Comparison of ENCODE assay signal across 8 mouse cellular contexts in the genomic region with DNA sequence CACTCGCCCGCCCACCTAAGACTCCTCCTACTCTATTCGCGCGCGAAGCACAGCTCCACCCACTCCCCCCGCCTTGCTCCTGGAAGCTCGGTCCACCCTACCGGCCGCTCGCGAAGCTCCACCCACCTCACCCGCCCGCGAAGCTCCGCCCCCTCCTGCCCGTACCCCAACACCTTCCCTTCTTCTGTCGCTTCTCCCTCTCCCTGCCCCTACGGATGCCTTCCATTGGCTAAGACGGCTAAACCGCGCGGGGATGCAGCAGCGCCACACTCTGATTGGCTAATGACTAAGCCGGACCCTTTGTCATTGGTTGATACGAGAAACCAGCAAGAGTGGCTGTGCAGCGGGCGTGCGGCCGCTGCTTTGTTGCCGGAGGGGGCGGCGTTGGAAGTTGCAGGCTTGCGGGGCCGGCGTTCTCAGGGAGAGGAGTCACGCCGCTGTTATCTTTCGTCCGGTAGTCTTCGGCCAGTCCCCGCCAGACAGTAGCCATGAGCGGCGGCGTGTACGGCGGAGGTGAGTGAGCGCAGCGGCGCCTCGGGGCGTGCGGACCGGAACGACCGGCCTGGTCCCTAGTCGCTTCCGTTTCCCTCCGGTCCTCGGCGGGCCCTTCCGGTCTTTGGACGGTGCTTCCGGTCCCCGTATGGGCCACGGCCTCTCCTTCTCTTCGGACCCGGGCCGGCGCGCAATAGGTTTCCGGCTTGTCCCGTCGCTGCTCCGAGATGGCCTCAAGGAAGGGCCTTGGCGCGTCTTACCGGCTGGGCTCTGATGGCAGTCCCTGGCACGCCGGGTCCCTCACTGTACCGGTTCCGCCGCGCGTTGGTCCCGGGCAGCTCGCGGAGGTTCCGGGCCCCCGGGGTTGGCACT. TPM values are rescaled to one million over a fixed set of nuclear protein-coding genes. Genes with fewer than 3 reads are reported as not detected.
DNase-seq lines count a peak whose midpoint lies in the region; ATAC-seq and TF ChIP-seq lines count a peak whose summit lies in the region.

No protein-coding gene starts in this region.

- H3K27me3 ChIP-seq in forebrain, embryonic 10.5 days (ENCODE audit: poor library complexity, severe bottlenecking), result no peaks in the 10 kb centered on the region
- no peaks in the 10 kb centered on the region for H3K27me3 ChIP-seq in heart, embryonic 15.5 days
- H3K27me3 ChIP-seq in liver, embryonic 14.5 days (ENCODE audit: control insufficient read depth, insufficient read depth, low read length), result no peaks in the 10 kb centered on the region
- no peaks in the 10 kb centered on the region for H3K27me3 ChIP-seq in neural tube, embryonic 11.5 days (ENCODE audit: control insufficient read depth, insufficient read depth, low read length)
- H3K27me3 ChIP-seq in stomach, postnatal 0 days (ENCODE audit: control insufficient read depth, insufficient read depth, low read length), result no peaks in the 10 kb centered on the region

- WGBS in forebrain, embryonic 10.5 days, result under 1% methylated on average over 90 of the region's 90 CpGs
- WGBS in heart, embryonic 15.5 days, result under 1% methylated on average over 90 of the region's 90 CpGs
- under 1% methylated on average over 90 of the region's 90 CpGs for WGBS in liver, embryonic 14.5 days (ENCODE audit: insufficient replicate concordance)
- WGBS in neural tube, embryonic 11.5 days, result under 1% methylated on average over 87 of the region's 90 CpGs
- WGBS in stomach, postnatal 0 days, result under 1% methylated on average over 90 of the region's 90 CpGs

- peak overlapping the region; percentile 69 for H3K4me2 ChIP-seq in heart, embryonic 15.5 days
- H3K4me2 ChIP-seq in liver, embryonic 14.5 days (ENCODE audit: low read depth), result peak overlapping the region; percentile 77
- H3K4me2 ChIP-seq in neural tube, embryonic 11.5 days (ENCODE audit: low read depth), result peak overlapping the region; percentile 72
- H3K4me2 ChIP-seq in stomach, postnatal 0 days (replicated peaks; ENCODE audit: low read depth), result peak overlapping the region; percentile 65

- peak; percentile 96 to 99 for DNase-seq in CD8-positive naive resting alpha-beta T cell, adult 2 months (ENCODE audit: low read depth in 2 of 2, low spot score in 2 of 2)
- peak; percentile 95 for DNase-seq in c-Kit-positive CD71-negative TER-119-negative erythroid progenitor cells, embryonic 14.5 days (ENCODE audit: low read depth)
- DNase-seq in forebrain, embryonic 10.5 days (ENCODE audit: extremely low spot score, low spot score), result peak; percentile 99
- DNase-seq in kidney, postnatal 25 days, result peak; percentile 99
- peak; percentile 98 to 99 (median 99) for DNase-seq in liver, embryonic 14.5 days (ENCODE audit: low read depth in 3 of 3, low spot score in 3 of 3)
- DNase-seq in neural tube, embryonic 11.5 days (ENCODE audit: low spot score), result peak; percentile 98
- peak; percentile 100 for DNase-seq in stomach, postnatal 0 days (ENCODE audit: low spot score)

- no peaks in the 10 kb centered on the region for H3K9me3 ChIP-seq in forebrain, embryonic 10.5 days
- no peaks in the 10 kb centered on the region for H3K9me3 ChIP-seq in heart, embryonic 15.5 days (replicated peaks)
- H3K9me3 ChIP-seq in liver, embryonic 14.5 days (ENCODE audit: control insufficient read depth, low read length), result no peaks in the 10 kb centered on the region
- no peaks in the 10 kb centered on the region for H3K9me3 ChIP-seq in neural tube, embryonic 11.5 days (ENCODE audit: control insufficient read depth, low read length)
- H3K9me3 ChIP-seq in stomach, postnatal 0 days (ENCODE audit: control insufficient read depth, low read length), result no peaks in the 10 kb centered on the region

- peaks cover 19% of the 10 kb centered on the region for H3K4me1 ChIP-seq in forebrain, embryonic 10.5 days
- H3K4me1 ChIP-seq in heart, embryonic 15.5 days (replicated peaks), result peaks cover 11% of the 10 kb centered on the region
- peaks cover 6 to 8% of the 10 kb centered on the region in 2 experiments for H3K4me1 ChIP-seq in liver, embryonic 14.5 days (replicated peaks; ENCODE audit: control insufficient read depth in 2 of 2, insufficient read depth in 2 of 2, low read length in 1 of 2)
- peaks cover 7% of the 10 kb centered on the region; the same call in 1 of the 2 replicates for H3K4me1 ChIP-seq in neural tube, embryonic 11.5 days (ENCODE audit: control insufficient read depth, insufficient read depth, low read length)
- H3K4me1 ChIP-seq in stomach, postnatal 0 days (replicated peaks; ENCODE audit: control insufficient read depth, insufficient read depth), result no peaks in the 10 kb centered on the region

- peak overlapping the region; percentile 98 for H3K4me3 ChIP-seq in forebrain, embryonic 10.5 days
- H3K4me3 ChIP-seq in heart, embryonic 15.5 days, result peak overlapping the region; percentile 86
- peak overlapping the region; percentile 71 to 82 for H3K4me3 ChIP-seq in liver, embryonic 14.5 days (ENCODE audit: insufficient read depth in 1 of 2, low read depth in 2 of 2, low read length in 2 of 2)
- peak overlapping the region; percentile 98 for H3K4me3 ChIP-seq in neural tube, embryonic 11.5 days (ENCODE audit: low read depth, low read length)
- peak overlapping the region; percentile 92 for H3K4me3 ChIP-seq in stomach, postnatal 0 days (ENCODE audit: low read depth, low read length)

- peak; percentile 100 for ATAC-seq in heart, embryonic 15.5 days (replicated peaks; ENCODE audit: insufficient number of reproducible peaks, insufficient read depth, low FRiP score, low read depth)
- peak; percentile 99 for ATAC-seq in liver, embryonic 14.5 days (ENCODE audit: insufficient read depth)
- peak; percentile 100 for ATAC-seq in neural tube, embryonic 11.5 days (ENCODE audit: insufficient read depth, low FRiP score, low TSS enrichment)
- peak; percentile 100 for ATAC-seq in stomach, postnatal 0 days (ENCODE audit: low FRiP score, low TSS enrichment)

- no peak; the same call in 1 of the 2 replicates for TF ChIP-seq EP300 in liver, embryonic 14.5 days (IDR thresholded peaks at IDR 0.05; ENCODE audit: low read depth)
- no peak for TF ChIP-seq EP300 in stomach, postnatal 0 days (optimal IDR thresholded peaks at IDR 0.05)

- peak overlapping the region; percentile 85 for H3K9ac ChIP-seq in heart, embryonic 15.5 days
- peak overlapping the region; percentile 78 for H3K9ac ChIP-seq in liver, embryonic 14.5 days (replicated peaks)
- peak overlapping the region; percentile 94 for H3K9ac ChIP-seq in neural tube, embryonic 11.5 days (ENCODE audit: low read length)
- H3K9ac ChIP-seq in stomach, postnatal 0 days (ENCODE audit: low read length), result peak overlapping the region; percentile 90

- H3K36me3 ChIP-seq in forebrain, embryonic 10.5 days (replicated peaks), result peaks cover 28% of the 10 kb centered on the region
- peaks cover 17% of the 10 kb centered on the region for H3K36me3 ChIP-seq in heart, embryonic 15.5 days
- H3K36me3 ChIP-seq in liver, embryonic 14.5 days (replicated peaks; ENCODE audit: control insufficient read depth, insufficient read depth, low read depth), result peaks cover 21% of the 10 kb centered on the region
- 0 out of 2 replicates have a peak, but pooled peaks cover 3% of the 10 kb centered on the region for H3K36me3 ChIP-seq in neural tube, embryonic 11.5 days (ENCODE audit: control insufficient read depth, insufficient read depth, low read length)
- peaks cover 3% of the 10 kb centered on the region; the same call in 1 of the 2 replicates for H3K36me3 ChIP-seq in stomach, postnatal 0 days (ENCODE audit: control insufficient read depth, insufficient read depth, low read length)

- peak; percentile 49 for TF ChIP-seq CTCF in liver, embryonic 14.5 days (IDR thresholded peaks at IDR 0.05; ENCODE audit: low read depth)
- peak; percentile 48 for TF ChIP-seq CTCF in stomach, postnatal 0 days (IDR thresholded peaks at IDR 0.05; ENCODE audit: low read depth)

- H3K27ac ChIP-seq in forebrain, embryonic 10.5 days, result peak overlapping the region; percentile 98
- peak overlapping the region; percentile 87 for H3K27ac ChIP-seq in heart, embryonic 15.5 days
- peak overlapping the region; percentile 23 for H3K27ac ChIP-seq in liver, embryonic 14.5 days
- peak overlapping the region; percentile 93 for H3K27ac ChIP-seq in neural tube, embryonic 11.5 days (ENCODE audit: low read depth, low read length)
- H3K27ac ChIP-seq in stomach, postnatal 0 days (replicated peaks), result peak overlapping the region; percentile 90

RNA-seq across cellular contexts. Expression of a gene that starts 2.5 kb away (rescaled TPM):
- 286 and 289 TPM in 2 replicates for polyA plus RNA-seq in forebrain, embryonic 10.5 days (2016; fragmentation: Nextera tagmentation; extraction: Ambion mirVana)
- polyA plus RNA-seq in heart, embryonic 15.5 days (2015; fragmentation: Nextera tagmentation; extraction: Ambion mirVana), result 75.9 and 90.3 TPM in 2 replicates
- polyA plus RNA-seq in liver, embryonic 14.5 days (2012; rRNA removed), result 25.4 and 31.0 TPM in 2 replicates
- polyA plus RNA-seq in liver, embryonic 14.5 days (2014; fragmentation: Nextera tagmentation; extraction: Ambion mirVana), result 73.7 and 79.8 TPM in 2 replicates
- 233 and 237 TPM in 2 replicates for polyA plus RNA-seq in neural tube, embryonic 11.5 days (2014; fragmentation: Nextera tagmentation; extraction: Ambion mirVana)
- 58.0 and 58.6 TPM in 2 replicates for polyA plus RNA-seq in stomach, postnatal 0 days (2015; fragmentation: Nextera tagmentation; extraction: Ambion mirVana)

RNA-seq across cellular contexts. Expression of a gene that starts 28.2 kb away (rescaled TPM):
- polyA plus RNA-seq in forebrain, embryonic 10.5 days (2016; fragmentation: Nextera tagmentation; extraction: Ambion mirVana), result 256 and 258 TPM in 2 replicates
- 447 and 650 TPM in 2 replicates for polyA plus RNA-seq in heart, embryonic 15.5 days (2015; fragmentation: Nextera tagmentation; extraction: Ambion mirVana)
- 90.6 and 112 TPM in 2 replicates for polyA plus RNA-seq in liver, embryonic 14.5 days (2012; rRNA removed)
- polyA plus RNA-seq in liver, embryonic 14.5 days (2014; fragmentation: Nextera tagmentation; extraction: Ambion mirVana), result 157 and 163 TPM in 2 replicates
- 280 and 290 TPM in 2 replicates for polyA plus RNA-seq in neural tube, embryonic 11.5 days (2014; fragmentation: Nextera tagmentation; extraction: Ambion mirVana)
- polyA plus RNA-seq in stomach, postnatal 0 days (2015; fragmentation: Nextera tagmentation; extraction: Ambion mirVana), result 322 and 327 TPM in 2 replicates

RNA-seq across cellular contexts. Expression of a gene that starts 28.8 kb away (rescaled TPM):
- 35.4 and 39.7 TPM in 2 replicates for polyA plus RNA-seq in forebrain, embryonic 10.5 days (2016; fragmentation: Nextera tagmentation; extraction: Ambion mirVana)
- 24.7 and 33.9 TPM in 2 replicates for polyA plus RNA-seq in heart, embryonic 15.5 days (2015; fragmentation: Nextera tagmentation; extraction: Ambion mirVana)
- 5.5 and 8.4 TPM in 2 replicates for polyA plus RNA-seq in liver, embryonic 14.5 days (2012; rRNA removed)
- polyA plus RNA-seq in liver, embryonic 14.5 days (2014; fragmentation: Nextera tagmentation; extraction: Ambion mirVana), result 24.0 and 24.7 TPM in 2 replicates
- 38.3 and 42.1 TPM in 2 replicates for polyA plus RNA-seq in neural tube, embryonic 11.5 days (2014; fragmentation: Nextera tagmentation; extraction: Ambion mirVana)
- polyA plus RNA-seq in stomach, postnatal 0 days (2015; fragmentation: Nextera tagmentation; extraction: Ambion mirVana), result 22.3 and 23.7 TPM in 2 replicates

Comparison
In these comparisons a context has a peak if more than half of its experiments do, and no peak if none do; other contexts are left out.
1. Peak in every context shown above with its lines: DNase-seq, ATAC-seq, H3K4me3 ChIP-seq and H3K27ac ChIP-seq.
2. H3K27ac ChIP-seq: peak in every context shown above with its lines; median percentile 98 in forebrain, embryonic 10.5 days; 93 in neural tube, embryonic 11.5 days; 90 in stomach, postnatal 0 days; 87 in heart, embryonic 15.5 days; 23 in liver, embryonic 14.5 days.